Mouse (Mus musculus): ENCODE results near the gene Doxl2. TPM values are rescaled to one million over a fixed set of nuclear protein-coding genes. Genes with fewer than 3 reads are reported as not detected.

Gene Doxl2
- polyA plus RNA-seq, 1 experiment from 2014 or later = not detected

Other genes with a start within 250 kb of the Doxl2 start
- gene Gimap1, start 235.9 kb upstream of the Doxl2 start, polyA plus RNA-seq (2015; fragmentation: Nextera tagmentation; extraction: Ambion mirVana) = 3.4 and 4.1 TPM in 2 replicates
- gene Gimap5, start 228.8 kb upstream of the Doxl2 start, polyA plus RNA-seq (2015; fragmentation: Nextera tagmentation; extraction: Ambion mirVana) = 0.91 and 1.1 TPM in 2 replicates
- gene Gimap3, start 204.1 kb upstream of the Doxl2 start, polyA plus RNA-seq (2015; fragmentation: Nextera tagmentation; extraction: Ambion mirVana) = not detected in 2 replicates
- 10.9 and 15.0 TPM in 2 replicates for gene Tmem176a, start 134.0 kb upstream of the Doxl2 start, polyA plus RNA-seq (2015; fragmentation: Nextera tagmentation; extraction: Ambion mirVana)
- gene Tmem176b, start 133.5 kb upstream of the Doxl2 start, polyA plus RNA-seq (2015; fragmentation: Nextera tagmentation; extraction: Ambion mirVana) = 92.1 and 97.6 TPM in 2 replicates
- not detected in 2 replicates for gene Aoc1, start 102.1 kb upstream of the Doxl2 start, polyA plus RNA-seq (2015; fragmentation: Nextera tagmentation; extraction: Ambion mirVana)
- not detected in 2 replicates for gene 1600015I10Rik, start 45.1 kb upstream of the Doxl2 start, polyA plus RNA-seq (2015; fragmentation: Nextera tagmentation; extraction: Ambion mirVana)
- not detected in 2 replicates for gene Svs1, start 11.9 kb downstream of the Doxl2 start, polyA plus RNA-seq (2015; fragmentation: Nextera tagmentation; extraction: Ambion mirVana)
- gene Gpnmb, start 61.6 kb downstream of the Doxl2 start, polyA plus RNA-seq (2015; fragmentation: Nextera tagmentation; extraction: Ambion mirVana) = 0.19 and 0.24 TPM in 2 replicates
- gene Malsu1, start 98.8 kb downstream of the Doxl2 start, polyA plus RNA-seq (2015; fragmentation: Nextera tagmentation; extraction: Ambion mirVana) = 68.3 and 74.0 TPM in 2 replicates
- 55.2 and 56.9 TPM in 2 replicates for gene Igf2bp3, start 240.0 kb downstream of the Doxl2 start, polyA plus RNA-seq (2015; fragmentation: Nextera tagmentation; extraction: Ambion mirVana)